8 mouse cellular contexts compared by ENCODE assay signal in genomic region chr13:58358629-58359303, GRCm38 (mm10). TPM values are rescaled to one million over a fixed set of nuclear protein-coding genes. Genes with fewer than 3 reads are reported as not detected.
A peak's percentile ranks its signal among the peaks of the same experiment; 100 is the strongest.
DNase-seq lines count a peak whose midpoint lies in the region; ATAC-seq lines count a peak whose summit lies in the region.

Kif27 (minus strand) TSS chr13:58359122.

- no peaks in the 10 kb centered on the region for H3K9me3 ChIP-seq in intestine, embryonic 14.5 days (ENCODE audit: control insufficient read depth, low read length)
- H3K9me3 ChIP-seq in midbrain, embryonic 10.5 days (replicated peaks) = no peaks in the 10 kb centered on the region

- DNase-seq in adrenal gland, adult 8-10 months = peak; percentile 70
- peak; percentile 83 for DNase-seq in embryo, embryonic 11.5 days (ENCODE audit: low read depth, low spot score)
- peak; percentile 54 to 77 for DNase-seq in gastrocnemius, postnatal 36 days
- DNase-seq in intestine, embryonic 14.5 days (ENCODE audit: low spot score) = peak; percentile 92
- DNase-seq in left cerebral cortex, postnatal 25 days (ENCODE audit: low spot score in 2 of 2) = peak; percentile 49 to 50
- DNase-seq in midbrain, embryonic 10.5 days (ENCODE audit: low spot score) = peak; percentile 87
- peak; percentile 15 to 28 for DNase-seq in right cerebral cortex, postnatal 36 days (ENCODE audit: low spot score in 2 of 2)
- peak; percentile 73 to 85 for DNase-seq in urinary bladder, postnatal 4 days (ENCODE audit: low spot score in 2 of 2)

- ATAC-seq in intestine, embryonic 14.5 days (replicated peaks; ENCODE audit: low FRiP score, low TSS enrichment, low read depth) = peak; percentile 98

- peak within 1 kb of the TSS; percentile 85 for H3K4me2 ChIP-seq in intestine, embryonic 14.5 days (ENCODE audit: low read length)

- H3K9ac ChIP-seq in intestine, embryonic 14.5 days (ENCODE audit: low read length) = peak within 1 kb of the TSS; percentile 38

- peak within 1 kb of the TSS; percentile 29; the same call in 1 of the 2 replicates for H3K27ac ChIP-seq in intestine, embryonic 14.5 days (ENCODE audit: low read depth)
- peak within 1 kb of the TSS; percentile 82 for H3K27ac ChIP-seq in midbrain, embryonic 10.5 days (replicated peaks)

- no peaks in the 10 kb centered on the region for H3K27me3 ChIP-seq in intestine, embryonic 14.5 days (replicated peaks; ENCODE audit: control insufficient read depth, insufficient read depth, low read length)
- H3K27me3 ChIP-seq in midbrain, embryonic 10.5 days (ENCODE audit: low read depth, poor library complexity, severe bottlenecking) = peaks cover 18% of the 10 kb centered on the region

- H3K4me1 ChIP-seq in intestine, embryonic 14.5 days (replicated peaks; ENCODE audit: control insufficient read depth, insufficient read depth, low read length) = no peaks in the 10 kb centered on the region
- peaks cover 13% of the 10 kb centered on the region for H3K4me1 ChIP-seq in midbrain, embryonic 10.5 days

- WGBS in intestine, embryonic 14.5 days = under 1% methylated on average over 77 of the region's 85 CpGs
- WGBS in midbrain, embryonic 10.5 days = under 1% methylated on average over 85 of the region's 85 CpGs

- H3K4me3 ChIP-seq in intestine, embryonic 14.5 days (ENCODE audit: low read depth, low read length) = peak within 1 kb of the TSS; percentile 53
- peak within 1 kb of the TSS; percentile 82 for H3K4me3 ChIP-seq in midbrain, embryonic 10.5 days

- no peaks in the 10 kb centered on the region for H3K36me3 ChIP-seq in intestine, embryonic 14.5 days (ENCODE audit: control insufficient read depth, insufficient read depth, low read length)
- no peaks in the 10 kb centered on the region for H3K36me3 ChIP-seq in midbrain, embryonic 10.5 days

- intact Hi-C loops in gastrocnemius, postnatal 36 days (cut with DNase I) = no loop called here
- intact Hi-C loops in left cerebral cortex, postnatal 25 days (cut with DNase I) = no loop called here

RNA-seq across cellular contexts. Expression of gene Kif27, which starts in this region (rescaled TPM):
- total RNA-seq in adrenal gland, adult 8-10 months (2022) = 1 to 10 TPM in 3 of 4 experiments, under 1 TPM in 1; 0.55 to 3.4 (median 2.0) TPM
- not detected for total RNA-seq in gastrocnemius, postnatal 36 days (2021)
- 0.52 and 1.0 TPM in 2 replicates for polyA plus RNA-seq in intestine, embryonic 14.5 days (2014; fragmentation: Nextera tagmentation; extraction: Ambion mirVana)
- total RNA-seq in left cerebral cortex, postnatal 25 days (2021) = 1 to 10 TPM; 2.9 to 4.3 TPM
- polyA plus RNA-seq in midbrain, embryonic 10.5 days (2016; fragmentation: Nextera tagmentation; extraction: Ambion mirVana) = 0.78 and 0.98 TPM in 2 replicates

Comparison
In these comparisons a context has a peak if more than half of its experiments do, and no peak if none do; other contexts are left out.
1. Peak in every context shown above with its lines: DNase-seq, ATAC-seq, H3K4me3 ChIP-seq and H3K27ac ChIP-seq.
2. Peak in DNase-seq in gastrocnemius, postnatal 36 days; RNA of the gene not detected or under 1 TPM.
3. Peak in DNase-seq, H3K4me3 ChIP-seq and H3K27ac ChIP-seq in midbrain, embryonic 10.5 days; RNA of the gene not detected or under 1 TPM.
4. DNase-seq: peak in every context shown above with its lines; median percentile 92 in intestine, embryonic 14.5 days; 87 in midbrain, embryonic 10.5 days; 83 in embryo, embryonic 11.5 days; 79 in urinary bladder, postnatal 4 days; 70 in adrenal gland, adult 8-10 months; 66 in gastrocnemius, postnatal 36 days; 50 in left cerebral cortex, postnatal 25 days; 22 in right cerebral cortex, postnatal 36 days.